Comparison of ENCODE assay signal across 19 mouse cellular contexts in genomic region chr11:103294066-103294465, GRCm38 (mm10). TPM values are rescaled to one million over a fixed set of nuclear protein-coding genes. Genes with fewer than 3 reads are reported as not detected.
A peak's percentile ranks its signal among the peaks of the same experiment; 100 is the strongest.
DNase-seq lines count a peak whose midpoint lies in the region; ATAC-seq lines count a peak whose summit lies in the region.
"Had no signal": no experiment of that assay in that cellular context is flagged by ENCODE, and none has a peak within 500 bp of the region (broad histone marks: within the 10 kb centered on the region; RNA-seq: fewer than 3 reads in every experiment).

No protein-coding gene starts in this region.

- H3K4me3 ChIP-seq in heart, embryonic 12.5 days = no peak overlapping the region
- no peak overlapping the region for H3K4me3 ChIP-seq in limb, embryonic 15.5 days
- no peak overlapping the region for H3K4me3 ChIP-seq in forebrain, embryonic 15.5 days
- H3K4me3 ChIP-seq: hindbrain, embryonic 10.5 days; kidney, embryonic 15.5 days; limb, embryonic 12.5 days; midbrain, embryonic 13.5 days; neural tube, embryonic 13.5 days had no signal

- WGBS in heart, embryonic 12.5 days = 82% methylated on average over 6 of the region's 6 CpGs
- WGBS in limb, embryonic 15.5 days = 66% methylated on average over 6 of the region's 6 CpGs
- WGBS in forebrain, embryonic 15.5 days = 92% methylated on average over 6 of the region's 6 CpGs

- H3K27ac ChIP-seq in heart, embryonic 12.5 days (ENCODE audit: poor library complexity, severe bottlenecking) = no peak overlapping the region
- peak overlapping the region; percentile 9 for H3K27ac ChIP-seq in limb, embryonic 15.5 days
- H3K27ac ChIP-seq in forebrain, embryonic 15.5 days (replicated peaks) = no peak overlapping the region
- H3K27ac ChIP-seq: hindbrain, embryonic 10.5 days; kidney, embryonic 15.5 days; limb, embryonic 12.5 days; midbrain, embryonic 13.5 days; neural tube, embryonic 13.5 days had no signal

- no peaks in the 10 kb centered on the region for H3K27me3 ChIP-seq in heart, embryonic 12.5 days (replicated peaks)
- H3K27me3 ChIP-seq in limb, embryonic 15.5 days = no peaks in the 10 kb centered on the region
- no peaks in the 10 kb centered on the region for H3K27me3 ChIP-seq in forebrain, embryonic 15.5 days
- H3K27me3 ChIP-seq: kidney, embryonic 15.5 days; limb, embryonic 12.5 days; midbrain, embryonic 13.5 days; neural tube, embryonic 13.5 days had no signal

- ATAC-seq in heart, embryonic 12.5 days (ENCODE audit: insufficient number of reproducible peaks, low FRiP score) = no peak
- ATAC-seq in limb, embryonic 15.5 days (ENCODE audit: insufficient number of reproducible peaks, low FRiP score, low TSS enrichment, low read depth) = no peak
- ATAC-seq in forebrain, embryonic 15.5 days (replicated peaks) = no peak
- ATAC-seq: CD4-positive, CD25-positive, alpha-beta regulatory T cell, adult 4 months; forebrain, embryonic 14.5 days; liver, postnatal 0 days; midbrain, embryonic 13.5 days had no signal

- no peaks in the 10 kb centered on the region for H3K36me3 ChIP-seq in heart, embryonic 12.5 days
- H3K36me3 ChIP-seq in limb, embryonic 15.5 days = no peaks in the 10 kb centered on the region
- no peaks in the 10 kb centered on the region for H3K36me3 ChIP-seq in forebrain, embryonic 15.5 days
- H3K36me3 ChIP-seq: hindbrain, embryonic 10.5 days; kidney, embryonic 15.5 days; limb, embryonic 12.5 days; midbrain, embryonic 13.5 days; neural tube, embryonic 13.5 days had no signal

- no peak overlapping the region for H3K4me2 ChIP-seq in heart, embryonic 12.5 days
- no peak overlapping the region for H3K4me2 ChIP-seq in limb, embryonic 15.5 days
- H3K4me2 ChIP-seq in forebrain, embryonic 15.5 days (replicated peaks) = no peak overlapping the region
- H3K4me2 ChIP-seq: kidney, embryonic 15.5 days; limb, embryonic 12.5 days; midbrain, embryonic 13.5 days; neural tube, embryonic 13.5 days had no signal

- H3K9me3 ChIP-seq in heart, embryonic 12.5 days (replicated peaks) = no peaks in the 10 kb centered on the region
- no peaks in the 10 kb centered on the region for H3K9me3 ChIP-seq in limb, embryonic 15.5 days
- H3K9me3 ChIP-seq in forebrain, embryonic 15.5 days = no peaks in the 10 kb centered on the region
- H3K9me3 ChIP-seq: hindbrain, embryonic 10.5 days; kidney, embryonic 15.5 days; limb, embryonic 12.5 days; midbrain, embryonic 13.5 days; neural tube, embryonic 13.5 days had no signal

- peaks cover 13% of the 10 kb centered on the region for H3K4me1 ChIP-seq in heart, embryonic 12.5 days (replicated peaks)
- peaks cover 25% of the 10 kb centered on the region for H3K4me1 ChIP-seq in limb, embryonic 15.5 days
- H3K4me1 ChIP-seq in forebrain, embryonic 15.5 days = peaks cover 7% of the 10 kb centered on the region

- H3K9ac ChIP-seq in heart, embryonic 12.5 days = no peak overlapping the region
- H3K9ac ChIP-seq in limb, embryonic 15.5 days = no peak overlapping the region
- H3K9ac ChIP-seq in forebrain, embryonic 15.5 days (replicated peaks) = no peak overlapping the region
- H3K9ac ChIP-seq: kidney, embryonic 15.5 days; limb, embryonic 12.5 days; liver, postnatal 0 days; midbrain, embryonic 13.5 days; neural tube, embryonic 13.5 days had no signal

- peak; percentile 70 for DNase-seq in heart, adult 18-20 months
- peak; percentile 46 for DNase-seq in embryo, embryonic 11 days
- peak; percentile 70 to 72 for DNase-seq in heart, postnatal 10 days
- no peak for DNase-seq in retina, embryonic 14.5 days (ENCODE audit: low spot score)
- DNase-seq in kidney, adult 8-10 months = no peak
- DNase-seq: cerebellum, postnatal 25 days; liver, postnatal 0 days; lung, postnatal 4 days; thymus, postnatal 14 days had no signal

- intact Hi-C loops in heart, postnatal 10 days (cut with DNase I) = no loop called here

RNA-seq across cellular contexts. Expression of gene Map3k14, which starts 26.8 kb away (rescaled TPM):
- 1 to 10 TPM; 2.5 to 3.0 TPM for total RNA-seq in heart, adult 18-20 months (2021)
- 2.0 and 2.6 TPM in 2 replicates for polyA plus RNA-seq in heart, embryonic 12.5 days (2016; fragmentation: Nextera tagmentation; extraction: Ambion mirVana)
- total RNA-seq in heart, postnatal 10 days (2021) = 1 to 10 TPM; 3.8 to 4.3 TPM
- 4.3 and 5.3 TPM in 2 replicates for polyA plus RNA-seq in limb, embryonic 15.5 days (2015; fragmentation: Nextera tagmentation; extraction: Ambion mirVana)
- 3.7 and 3.9 TPM in 2 replicates for polyA plus RNA-seq in forebrain, embryonic 15.5 days (2015; fragmentation: Nextera tagmentation; extraction: Ambion mirVana)

Comparison
In these comparisons a context has a peak if more than half of its experiments do, and no peak if none do; other contexts are left out.
1. DNase-seq: peak in heart, adult 18-20 months (2 of 2), embryo, embryonic 11 days (single experiment) and heart, postnatal 10 days (2 of 2); none in retina, embryonic 14.5 days (single experiment) and kidney, adult 8-10 months (0 of 2).